Mouse (Mus musculus): ENCODE measurements around the gene Akap14. TPM values are rescaled to one million over a fixed set of nuclear protein-coding genes. Genes with fewer than 3 reads are reported as not detected.
A peak's percentile ranks its signal among the peaks of the same experiment; 100 is the strongest.
"Not testable (repeated sequence)": the region's sequence is repeated elsewhere in the genome, so short reads cannot be mapped to it uniquely, and the experiment has no call there.

The Akap14 gene
- polyA plus RNA-seq (2016; fragmentation: Nextera tagmentation; extraction: Ambion mirVana): 0.09 TPM in 1 of 2 replicates, not detected in the other

DNA sequence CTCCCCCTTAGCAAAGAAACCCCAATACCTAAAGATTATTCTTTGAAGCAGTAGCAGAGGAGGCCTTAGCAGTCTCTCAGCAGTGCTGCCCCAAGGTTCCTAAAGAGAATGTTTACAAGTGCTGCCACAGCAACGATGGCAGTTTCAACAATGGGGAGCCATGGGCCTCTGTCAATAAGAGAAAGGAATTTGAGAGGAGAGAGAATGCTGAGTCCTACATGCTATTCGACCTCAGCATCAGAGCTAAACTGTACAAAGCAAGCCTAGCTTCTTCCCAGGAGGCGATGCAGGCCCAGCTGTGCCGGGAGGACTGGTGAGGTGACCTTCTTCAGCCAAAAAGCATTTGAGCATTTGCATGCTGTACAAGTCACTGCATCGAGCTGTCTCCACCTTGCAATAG, at the start of gene Akap14:
Gene Akap14, minus strand, starts transcription at position 101 of the 400 bp plus-strand sequence.
- Histone ChIP-seq H3K27me3 (no peaks in the 10 kb centered on the region), H3K4me1 (no peaks in the 10 kb centered on the region), H3K9ac (no peak within 1 kb of the TSS), H3K9me3 (no peaks in the 10 kb centered on the region), H3K36me3 (no peaks in the 10 kb centered on the region), H3K4me2 (replicated peaks) (no peak within 1 kb of the TSS), H3K4me3 (no peak within 1 kb of the TSS), H3K27ac (no peak within 1 kb of the TSS)
- 48% methylated on average over 5 of the region's 5 CpGs for WGBS
- ATAC-seq (ENCODE audit: insufficient number of reproducible peaks, insufficient read depth, low FRiP score, low TSS enrichment): no peak

DNA sequence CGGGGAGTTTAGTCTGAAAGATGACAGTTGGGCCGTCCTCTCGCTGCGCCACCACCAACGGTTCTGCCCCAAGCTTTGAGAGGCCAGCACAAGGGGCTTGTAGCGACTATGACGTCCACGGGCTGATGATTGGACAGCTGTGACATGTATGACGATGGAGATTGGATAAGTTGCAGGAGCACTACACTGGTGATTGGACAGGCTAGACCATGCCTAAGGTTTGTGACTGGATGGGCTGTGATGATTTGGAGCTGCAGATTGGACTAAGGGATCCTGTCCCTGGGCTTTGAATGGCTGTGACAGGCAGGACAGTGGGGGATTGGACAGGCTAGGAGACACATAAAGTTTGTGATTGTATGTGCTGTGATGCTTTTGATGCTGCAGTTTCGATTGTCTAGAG, 42.3 kb upstream of the Akap14 start, which contains the start of gene Gm9:
Gene Gm9, minus strand, starts transcription at position 101 of the 400 bp plus-strand sequence.
- H3K4me2 ChIP-seq (replicated peaks): no peak within 1 kb of the TSS
- ATAC-seq (ENCODE audit: insufficient number of reproducible peaks, insufficient read depth, low FRiP score, low TSS enrichment): no peak
- WGBS: 88% methylated on average over 10 of the region's 10 CpGs

DNA sequence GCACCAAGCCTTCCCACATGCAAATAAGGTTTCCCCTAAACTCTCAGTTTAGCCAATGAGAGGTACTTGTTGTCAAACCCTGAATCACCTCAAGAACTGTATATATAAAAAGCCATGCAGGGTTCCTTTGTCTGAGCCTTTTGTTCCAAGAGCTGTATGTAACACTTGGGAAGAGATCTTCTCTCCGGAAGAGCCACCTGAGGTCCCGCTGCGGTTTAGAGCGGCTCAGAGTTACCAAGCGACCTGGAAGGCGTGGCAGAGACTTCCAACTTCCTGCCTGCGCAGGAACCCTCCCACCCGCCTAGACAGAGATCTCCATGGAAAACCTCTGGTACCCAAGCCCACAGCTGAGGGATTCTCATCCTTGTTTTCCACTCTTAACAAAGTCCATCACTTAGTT, 30.0 kb upstream of the Akap14 start:
- H3K9ac ChIP-seq: no peak overlapping the region
- WGBS: 53% methylated on average over 8 of the region's 8 CpGs

More for the DNA sequence above, 42.3 kb upstream of the Akap14 start, which contains the start of gene Gm9:
- Histone ChIP-seq H3K36me3 (no peaks in the 10 kb centered on the region), H3K9me3 (no peaks in the 10 kb centered on the region), H3K27ac (no peak within 1 kb of the TSS), H3K4me3 (no peak within 1 kb of the TSS), H3K9ac (no peak within 1 kb of the TSS), H3K4me1 (no peaks in the 10 kb centered on the region), H3K27me3 (no peaks in the 10 kb centered on the region)

DNA sequence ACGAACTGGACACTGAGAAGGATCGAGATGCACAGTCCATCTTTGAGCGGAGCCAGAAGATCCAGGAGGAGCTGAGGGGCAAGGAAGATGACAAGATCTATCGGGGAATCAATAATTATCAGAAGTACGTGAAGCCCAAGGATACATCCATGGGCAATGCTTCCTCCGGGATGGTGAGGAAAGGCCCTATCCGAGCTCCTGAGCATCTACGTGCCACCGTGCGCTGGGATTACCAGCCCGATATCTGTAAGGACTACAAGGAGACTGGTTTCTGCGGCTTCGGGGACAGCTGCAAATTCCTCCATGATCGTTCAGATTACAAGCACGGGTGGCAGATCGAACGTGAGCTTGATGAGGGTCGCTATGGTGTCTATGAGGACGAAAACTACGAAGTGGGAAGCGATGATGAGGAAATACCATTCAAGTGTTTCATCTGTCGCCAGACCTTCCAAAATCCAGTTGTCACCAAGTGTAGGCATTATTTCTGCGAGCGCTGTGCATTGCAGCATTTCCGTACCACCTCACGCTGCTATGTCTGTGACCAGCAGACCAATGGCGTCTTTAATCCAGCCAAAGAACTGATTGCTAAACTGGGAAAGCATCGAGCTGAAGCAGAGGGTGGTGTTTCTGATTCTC, 23.2 kb upstream of the Akap14 start:
- WGBS: 26% methylated on average over 28 of the region's 28 CpGs
- no peak overlapping the region for H3K27ac ChIP-seq
- peak overlapping the region; percentile 55 for H3K4me2 ChIP-seq (replicated peaks)
- peak overlapping the region; percentile 53 for H3K4me3 ChIP-seq
- no peaks in the 10 kb centered on the region for H3K9me3 ChIP-seq
- H3K27me3 ChIP-seq: no peaks in the 10 kb centered on the region
- no peak for ATAC-seq (ENCODE audit: insufficient number of reproducible peaks, insufficient read depth, low FRiP score, low TSS enrichment)
- peak overlapping the region; percentile 53 for H3K9ac ChIP-seq
- H3K36me3 ChIP-seq: no peaks in the 10 kb centered on the region
- no peaks in the 10 kb centered on the region for H3K4me1 ChIP-seq

More for the DNA sequence above, 30.0 kb upstream of the Akap14 start:
- no peaks in the 10 kb centered on the region for H3K36me3 ChIP-seq
- H3K27me3 ChIP-seq: no peaks in the 10 kb centered on the region
- no peaks in the 10 kb centered on the region for H3K4me1 ChIP-seq
- ATAC-seq (ENCODE audit: insufficient number of reproducible peaks, insufficient read depth, low FRiP score, low TSS enrichment): no peak
- H3K9me3 ChIP-seq: no peaks in the 10 kb centered on the region
- no peak overlapping the region for H3K27ac ChIP-seq
- H3K4me2 ChIP-seq (replicated peaks): no peak overlapping the region
- no peak overlapping the region for H3K4me3 ChIP-seq

GRCm38 (mm10) chrX:37191105-37191743, 22.6 kb upstream of the Akap14 start, which contains the start of the genes Ndufa1 and Rnf113a1:
Ndufa1 (minus strand) TSS chrX:37191163.
Rnf113a1 (plus strand) TSS chrX:37191245.
- Histone ChIP-seq H3K4me3 (peak within 1 kb of the TSS; percentile 53), H3K27ac (0 out of 2 replicates have a peak within 1 kb of the TSS, but pooled peaks have one; percentile 17), H3K27me3 (no peaks in the 10 kb centered on the region), H3K4me2 (replicated peaks) (peak within 1 kb of the TSS; percentile 55), H3K9me3 (no peaks in the 10 kb centered on the region), H3K36me3 (no peaks in the 10 kb centered on the region), H3K4me1 (no peaks in the 10 kb centered on the region), H3K9ac (peak within 1 kb of the TSS; percentile 53)
- ATAC-seq (ENCODE audit: insufficient number of reproducible peaks, insufficient read depth, low FRiP score, low TSS enrichment): peak; percentile 90
- WGBS: 20% methylated on average over 55 of the region's 63 CpGs

- peak overlapping the region; percentile 49 for H3K4me2 ChIP-seq (replicated peaks)
- WGBS: 27% methylated on average over 19 of the region's 20 CpGs
- H3K27ac ChIP-seq: no peak overlapping the region
- peak overlapping the region; percentile 53 for H3K4me3 ChIP-seq
- peak; percentile 35; the same call in 1 of the 2 replicates for ATAC-seq (ENCODE audit: insufficient number of reproducible peaks, insufficient read depth, low FRiP score, low TSS enrichment)
- peak overlapping the region; percentile 30 for H3K9ac ChIP-seq
- H3K36me3 ChIP-seq: no peaks in the 10 kb centered on the region
- no peaks in the 10 kb centered on the region for H3K4me1 ChIP-seq
- H3K27me3 ChIP-seq: no peaks in the 10 kb centered on the region
- H3K9me3 ChIP-seq: no peaks in the 10 kb centered on the region
Observed at GRCm38 (mm10) chrX:37190755-37191104, 22.1 kb upstream of the Akap14 start.

GRCm38 (mm10) chrX:37184401-37184800, 15.8 kb upstream of the Akap14 start:
- not testable (repeated sequence) for H3K4me2 ChIP-seq (replicated peaks); H3K9me3 ChIP-seq; H3K4me1 ChIP-seq; ATAC-seq (ENCODE audit: insufficient number of reproducible peaks, insufficient read depth, low FRiP score, low TSS enrichment); H3K36me3 ChIP-seq; H3K27me3 ChIP-seq; H3K27ac ChIP-seq; H3K4me3 ChIP-seq; H3K9ac ChIP-seq
- 58% methylated on average over 8 of the region's 8 CpGs for WGBS

GRCm38 (mm10) chrX:37167085-37167484, 1.6 kb downstream of the Akap14 start:
- Histone ChIP-seq H3K4me3 (no peak overlapping the region), H3K9ac (no peak overlapping the region), H3K27me3 (no peaks in the 10 kb centered on the region), H3K27ac (no peak overlapping the region), H3K36me3 (no peaks in the 10 kb centered on the region), H3K9me3 (no peaks in the 10 kb centered on the region), H3K4me2 (replicated peaks) (no peak overlapping the region), H3K4me1 (no peaks in the 10 kb centered on the region)
- ATAC-seq (ENCODE audit: insufficient number of reproducible peaks, insufficient read depth, low FRiP score, low TSS enrichment): no peak
- 21% methylated on average over 3 of the region's 3 CpGs for WGBS

DNA sequence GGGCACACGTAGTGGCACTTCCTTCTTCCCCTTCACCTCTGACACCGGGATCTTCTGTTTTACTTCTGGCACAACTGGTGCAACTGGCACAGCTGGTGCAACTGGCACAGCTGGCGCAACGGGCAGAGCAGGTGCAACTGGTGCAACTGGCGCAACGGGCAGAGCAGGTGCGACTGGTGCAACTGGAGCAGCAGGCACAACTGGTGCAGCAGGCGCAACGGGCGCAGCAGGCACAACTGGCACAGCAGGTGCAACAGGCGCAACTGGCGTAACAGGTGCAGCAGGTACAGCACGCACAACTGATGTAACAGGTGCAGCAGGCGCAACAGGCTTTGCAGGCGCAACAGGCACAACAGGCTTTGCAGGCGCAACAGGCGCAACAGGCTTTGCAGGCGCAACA, 5.5 kb downstream of the Akap14 start:
- no peak for ATAC-seq (ENCODE audit: insufficient number of reproducible peaks, insufficient read depth, low FRiP score, low TSS enrichment)
- no peak overlapping the region for H3K4me3 ChIP-seq
- H3K27ac ChIP-seq: no peak overlapping the region
- no peak overlapping the region for H3K4me2 ChIP-seq (replicated peaks)
- no peak overlapping the region for H3K9ac ChIP-seq
- no peaks in the 10 kb centered on the region for H3K4me1 ChIP-seq
- no peaks in the 10 kb centered on the region for H3K9me3 ChIP-seq
- no peaks in the 10 kb centered on the region for H3K27me3 ChIP-seq
- 65% methylated on average over 18 of the region's 18 CpGs for WGBS
- no peaks in the 10 kb centered on the region for H3K36me3 ChIP-seq

- Histone ChIP-seq H3K4me3 (no peak overlapping the region), H3K4me2 (replicated peaks) (no peak overlapping the region), H3K9ac (no peak overlapping the region), H3K9me3 (no peaks in the 10 kb centered on the region), H3K27ac (no peak overlapping the region), H3K4me1 (no peaks in the 10 kb centered on the region), H3K27me3 (no peaks in the 10 kb centered on the region), H3K36me3 (no peaks in the 10 kb centered on the region)
- no peak for ATAC-seq (ENCODE audit: insufficient number of reproducible peaks, insufficient read depth, low FRiP score, low TSS enrichment)
- 80% methylated on average over 10 of the region's 10 CpGs for WGBS
Observed at GRCm38 (mm10) chrX:37161169-37161568, 7.5 kb downstream of the Akap14 start.

DNA sequence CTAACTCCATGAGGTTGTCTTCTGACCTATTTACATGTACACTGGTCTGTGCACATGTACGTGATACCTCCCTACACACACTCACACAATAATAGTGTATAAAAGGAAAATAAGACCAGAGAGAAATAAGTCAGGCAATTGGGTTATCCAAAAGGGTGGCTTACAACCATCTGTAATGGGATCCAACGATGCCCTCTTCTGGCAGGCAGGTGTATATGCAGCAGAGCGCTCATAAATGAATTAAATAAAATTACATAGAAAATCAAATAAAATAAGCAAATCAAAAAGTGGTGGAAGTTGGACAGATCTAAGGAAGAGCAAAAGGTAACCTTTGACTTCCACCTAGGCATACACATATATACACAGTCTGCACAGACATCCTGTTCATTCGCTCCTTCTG, 10.8 kb downstream of the Akap14 start:
- H3K9ac ChIP-seq: no peak overlapping the region
- H3K4me2 ChIP-seq (replicated peaks): no peak overlapping the region
- no peak overlapping the region for H3K27ac ChIP-seq
- 56% methylated on average over 4 of the region's 4 CpGs for WGBS
- H3K4me1 ChIP-seq: no peaks in the 10 kb centered on the region
- no peaks in the 10 kb centered on the region for H3K27me3 ChIP-seq
- H3K36me3 ChIP-seq: 0 out of 2 replicates have a peak, but pooled peaks cover 3% of the 10 kb centered on the region
- H3K9me3 ChIP-seq: no peaks in the 10 kb centered on the region
- no peak overlapping the region for H3K4me3 ChIP-seq
- ATAC-seq (ENCODE audit: insufficient number of reproducible peaks, insufficient read depth, low FRiP score, low TSS enrichment): no peak

DNA sequence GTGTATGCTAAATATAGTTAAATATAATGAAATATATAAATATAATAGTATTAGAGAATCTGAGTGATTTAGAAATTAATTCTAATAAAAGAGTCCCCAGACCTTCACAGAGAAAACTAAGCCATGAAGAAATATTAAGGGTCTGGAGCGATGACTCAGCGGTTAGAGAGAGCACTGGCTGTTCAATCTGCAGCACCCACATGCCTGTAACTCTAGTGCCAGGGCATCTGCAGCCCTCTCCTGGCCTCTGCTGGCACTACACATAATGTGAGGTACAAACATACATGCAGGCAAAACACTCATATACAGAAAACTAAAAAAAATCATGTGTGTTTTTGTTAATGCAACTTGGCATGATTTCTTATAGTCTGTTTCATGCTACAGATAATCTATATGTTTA, 23.7 kb downstream of the Akap14 start:
- Histone ChIP-seq H3K4me3 (no peak overlapping the region), H3K9me3 (no peaks in the 10 kb centered on the region), H3K36me3 (0 out of 2 replicates have a peak, but pooled peaks cover 3% of the 10 kb centered on the region), H3K27ac (no peak overlapping the region), H3K4me2 (replicated peaks) (no peak overlapping the region), H3K9ac (no peak overlapping the region), H3K27me3 (no peaks in the 10 kb centered on the region), H3K4me1 (no peaks in the 10 kb centered on the region)
- WGBS: 96% methylated on average over 2 of the region's 2 CpGs
- no peak for ATAC-seq (ENCODE audit: insufficient number of reproducible peaks, insufficient read depth, low FRiP score, low TSS enrichment)

Data from embryonic facial prominence, embryonic 12.5 days (tissue).